Mouse (Mus musculus): Measurements from ENCODE around the gene Lpcat1. TPM values are rescaled to one million over a fixed set of nuclear protein-coding genes. Genes with fewer than 3 reads are reported as not detected.

Lpcat1 gene
- polyA plus RNA-seq, 1 experiment from 2014 or later = 54.7 TPM

DNA sequence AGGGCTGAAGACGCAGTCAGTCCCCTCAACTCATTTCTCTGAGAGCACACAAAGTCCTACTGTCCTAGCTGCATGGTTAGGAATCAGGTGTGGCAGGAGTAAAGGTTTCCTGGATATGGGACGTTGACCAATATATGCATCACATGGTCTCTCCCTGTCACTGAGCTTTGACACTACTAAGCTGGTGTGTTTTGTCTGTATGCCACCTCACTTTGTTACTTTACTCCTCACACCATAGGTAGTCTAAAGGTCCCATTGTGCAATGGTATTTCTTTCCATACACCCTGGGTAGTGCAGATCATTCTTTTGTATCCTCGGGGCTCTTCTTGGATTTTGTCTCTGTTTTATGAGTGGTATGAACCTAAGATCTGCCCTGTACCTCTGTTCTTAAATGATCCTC lies 66.7 kb downstream of the Lpcat1 start:
- WGBS = 89% methylated on average over 3 of the region's 3 CpGs
- peaks cover 37% of the 10 kb centered on the region for H3K27me3 ChIP-seq (replicated peaks; ENCODE audit: control insufficient read depth, insufficient read depth, low read length)

DNA sequence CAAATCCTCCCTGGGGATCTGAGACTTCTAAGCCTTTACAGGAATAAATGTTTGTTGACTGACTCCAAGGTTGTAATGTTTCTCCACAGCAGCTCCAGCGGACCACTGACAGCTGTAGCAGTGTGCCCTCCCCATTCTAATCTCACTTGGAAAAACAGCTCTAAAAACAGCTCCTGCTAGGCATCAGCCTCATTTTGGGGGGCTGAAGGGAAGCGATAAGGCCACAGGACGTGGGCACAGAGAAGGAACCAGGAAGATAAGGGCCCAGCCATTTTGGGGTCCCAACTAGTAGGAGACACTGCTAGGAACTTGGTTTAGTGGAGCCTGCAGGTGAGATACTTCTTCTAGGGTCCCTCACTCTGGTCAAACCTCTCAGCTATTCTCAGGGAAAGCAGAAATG lies 68.3 kb downstream of the Lpcat1 start:
- DNase-seq (ENCODE audit: low spot score) = no peak
- Histone ChIP-seq H3K4me3 (ENCODE audit: low read depth, low read length) (no peak overlapping the region), H3K36me3 (ENCODE audit: control insufficient read depth, insufficient read depth, low read length) (no peaks in the 10 kb centered on the region), H3K9ac (ENCODE audit: low read length) (no peak overlapping the region), H3K27me3 (replicated peaks; ENCODE audit: control insufficient read depth, insufficient read depth, low read length) (peaks cover 40% of the 10 kb centered on the region), H3K4me1 (ENCODE audit: control insufficient read depth, insufficient read depth, low read length) (no peaks in the 10 kb centered on the region), H3K27ac (ENCODE audit: low read depth, low read length) (no peak overlapping the region), H3K9me3 (replicated peaks; ENCODE audit: control insufficient read depth, low read length) (no peaks in the 10 kb centered on the region), H3K4me2 (ENCODE audit: low read length) (no peak overlapping the region)
- WGBS = 65% methylated on average over 3 of the region's 3 CpGs
- no peak for ATAC-seq

More for the DNA sequence above, 66.7 kb downstream of the Lpcat1 start:
- Histone ChIP-seq H3K4me2 (ENCODE audit: low read length) (no peak overlapping the region), H3K4me3 (ENCODE audit: low read depth, low read length) (no peak overlapping the region), H3K27ac (ENCODE audit: low read depth, low read length) (no peak overlapping the region), H3K9me3 (replicated peaks; ENCODE audit: control insufficient read depth, low read length) (no peaks in the 10 kb centered on the region), H3K36me3 (ENCODE audit: control insufficient read depth, insufficient read depth, low read length) (no peaks in the 10 kb centered on the region), H3K4me1 (ENCODE audit: control insufficient read depth, insufficient read depth, low read length) (no peaks in the 10 kb centered on the region), H3K9ac (ENCODE audit: low read length) (no peak overlapping the region)
- DNase-seq (ENCODE audit: low spot score) (no peak), ATAC-seq (no peak)

DNA sequence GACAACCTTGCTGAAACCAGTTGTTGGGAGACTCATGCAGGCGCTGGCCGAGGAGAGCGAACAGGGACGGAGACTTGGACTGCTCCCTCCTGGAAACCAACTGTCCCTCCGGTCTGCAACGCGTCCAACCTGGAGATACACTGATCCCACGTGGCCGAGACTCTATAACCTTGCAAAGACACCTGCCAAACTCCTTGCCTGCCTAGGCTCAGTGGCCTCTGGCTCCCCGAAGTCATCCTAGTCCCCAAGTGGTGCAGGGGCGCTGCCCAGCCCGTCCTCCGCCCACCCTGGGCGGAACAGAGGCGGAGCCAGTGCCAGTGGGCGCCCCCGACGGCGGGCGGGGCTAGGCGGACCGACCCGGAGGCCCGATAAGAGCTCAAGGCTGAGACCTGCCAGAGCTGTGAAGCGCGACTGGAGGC lies 69.4 kb downstream of the Lpcat1 start, which contains the start of gene Slc6a3:
Slc6a3 (plus strand) TSS at position 345 of the 419 bp plus-strand sequence.
- ATAC-seq = peak; percentile 79

DNA sequence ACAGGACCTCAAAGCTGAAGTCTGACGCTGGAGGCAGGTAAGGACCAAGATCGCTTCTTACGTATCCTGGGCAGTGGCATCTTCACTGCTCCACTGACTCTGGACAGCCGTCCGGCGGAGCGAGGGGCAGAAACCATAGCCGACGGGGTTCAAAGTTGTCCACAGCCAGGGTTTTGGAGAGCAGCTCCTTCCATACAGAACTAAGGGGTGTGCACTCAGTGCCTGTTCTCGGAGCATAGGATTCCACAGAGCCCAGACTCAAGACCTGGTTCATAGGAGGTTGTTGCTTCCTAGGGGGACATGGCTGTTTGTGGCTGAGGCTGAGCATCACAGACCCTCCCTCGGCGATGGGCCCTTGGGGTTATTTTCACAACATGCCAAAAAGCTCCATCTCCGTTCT lies 69.8 kb downstream of the Lpcat1 start:
- no peaks in the 10 kb centered on the region for H3K4me1 ChIP-seq (ENCODE audit: control insufficient read depth, insufficient read depth, low read length)
- 18% methylated on average over 13 of the region's 13 CpGs for WGBS
- H3K9me3 ChIP-seq (replicated peaks; ENCODE audit: control insufficient read depth, low read length) = no peaks in the 10 kb centered on the region
- peak overlapping the region; percentile 38 for H3K4me3 ChIP-seq (ENCODE audit: low read depth, low read length)
- H3K9ac ChIP-seq (ENCODE audit: low read length) = peak overlapping the region; percentile 45
- no peak overlapping the region for H3K27ac ChIP-seq (ENCODE audit: low read depth, low read length)
- H3K4me2 ChIP-seq (ENCODE audit: low read length) = peak overlapping the region; percentile 70
- DNase-seq (ENCODE audit: low spot score) (no peak), ATAC-seq (0 out of 2 replicates have a peak, but pooled peaks have one; percentile 12)
- no peaks in the 10 kb centered on the region for H3K36me3 ChIP-seq (ENCODE audit: control insufficient read depth, insufficient read depth, low read length)
- peaks cover 40% of the 10 kb centered on the region for H3K27me3 ChIP-seq (replicated peaks; ENCODE audit: control insufficient read depth, insufficient read depth, low read length)

More for the DNA sequence above, 69.4 kb downstream of the Lpcat1 start, which contains the start of gene Slc6a3:
- Histone ChIP-seq H3K9me3 (replicated peaks; ENCODE audit: control insufficient read depth, low read length) (no peaks in the 10 kb centered on the region), H3K9ac (ENCODE audit: low read length) (peak within 1 kb of the TSS; percentile 45), H3K4me1 (ENCODE audit: control insufficient read depth, insufficient read depth, low read length) (no peaks in the 10 kb centered on the region), H3K36me3 (ENCODE audit: control insufficient read depth, insufficient read depth, low read length) (no peaks in the 10 kb centered on the region), H3K4me2 (ENCODE audit: low read length) (peak within 1 kb of the TSS; percentile 70), H3K27ac (ENCODE audit: low read depth, low read length) (no peak within 1 kb of the TSS), H3K4me3 (ENCODE audit: low read depth, low read length) (peak within 1 kb of the TSS; percentile 38), H3K27me3 (replicated peaks; ENCODE audit: control insufficient read depth, insufficient read depth, low read length) (peaks cover 40% of the 10 kb centered on the region)
- peak; percentile 39 for DNase-seq (ENCODE audit: low spot score)
- under 1% methylated on average over 26 of the region's 26 CpGs for WGBS

DNA sequence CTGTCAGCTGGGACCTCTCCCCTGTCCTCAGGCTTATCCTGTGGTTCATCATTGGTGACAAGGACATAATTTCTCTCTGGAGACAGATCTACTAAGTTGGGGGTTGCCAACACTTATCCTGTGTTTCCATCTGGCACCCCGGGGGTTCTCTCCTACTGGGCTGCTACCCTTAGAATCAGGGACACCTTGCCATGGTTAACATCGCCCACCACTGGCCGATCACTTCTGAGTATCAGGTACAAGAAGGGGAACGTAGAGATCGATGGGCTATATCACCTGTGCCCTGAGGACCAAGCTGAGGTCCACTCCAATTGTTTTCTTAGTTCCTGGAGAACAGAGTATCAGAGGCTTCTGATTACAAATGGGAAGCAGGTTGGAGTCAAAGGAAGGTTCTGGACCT lies 97.2 kb downstream of the Lpcat1 start:
- Histone ChIP-seq H3K36me3 (ENCODE audit: control insufficient read depth, insufficient read depth, low read length) (no peaks in the 10 kb centered on the region), H3K4me1 (ENCODE audit: control insufficient read depth, insufficient read depth, low read length) (no peaks in the 10 kb centered on the region), H3K27ac (ENCODE audit: low read depth, low read length) (no peak overlapping the region), H3K4me3 (ENCODE audit: low read depth, low read length) (no peak overlapping the region), H3K9ac (ENCODE audit: low read length) (no peak overlapping the region), H3K4me2 (ENCODE audit: low read length) (no peak overlapping the region), H3K27me3 (replicated peaks; ENCODE audit: control insufficient read depth, insufficient read depth, low read length) (no peaks in the 10 kb centered on the region), H3K9me3 (replicated peaks; ENCODE audit: control insufficient read depth, low read length) (no peaks in the 10 kb centered on the region)
- ATAC-seq (no peak), DNase-seq (ENCODE audit: low spot score) (no peak)
- whole genome bisulfite sequencing = 88% methylated on average over 5 of the region's 5 CpGs

Other genes with a start within 250 kb of the Lpcat1 start
- 0.06 TPM in 1 of 2 replicates, not detected in the other for gene Irx4, start 206.7 kb upstream of the Lpcat1 start, polyA plus RNA-seq (2014; fragmentation: Nextera tagmentation; extraction: Ambion mirVana)
- gene Mrpl36, start 138.7 kb upstream of the Lpcat1 start, polyA plus RNA-seq (2014; fragmentation: Nextera tagmentation; extraction: Ambion mirVana) = 94.9 and 113 TPM in 2 replicates
- gene Ndufs6, start 138.7 kb upstream of the Lpcat1 start, polyA plus RNA-seq (2014; fragmentation: Nextera tagmentation; extraction: Ambion mirVana) = 330 and 443 TPM in 2 replicates
- gene Slc6a3, start 69.5 kb downstream of the Lpcat1 start, polyA plus RNA-seq (2014; fragmentation: Nextera tagmentation; extraction: Ambion mirVana) = 0.36 and 0.52 TPM in 2 replicates
- 119 and 126 TPM in 2 replicates for gene Clptm1l, start 136.8 kb downstream of the Lpcat1 start, polyA plus RNA-seq (2014; fragmentation: Nextera tagmentation; extraction: Ambion mirVana)
- 1.8 and 3.1 TPM in 2 replicates for gene Tert, start 159.7 kb downstream of the Lpcat1 start, polyA plus RNA-seq (2014; fragmentation: Nextera tagmentation; extraction: Ambion mirVana)
- gene Slc6a18, start 210.8 kb downstream of the Lpcat1 start, polyA plus RNA-seq (2014; fragmentation: Nextera tagmentation; extraction: Ambion mirVana) = not detected in 2 replicates
- 0.28 and 0.41 TPM in 2 replicates for gene Slc6a19, start 237.7 kb downstream of the Lpcat1 start, polyA plus RNA-seq (2014; fragmentation: Nextera tagmentation; extraction: Ambion mirVana)